Mouse (Mus musculus) ES-E14 (cell line): ENCODE data around the gene Slc25a22. TPM values are rescaled to one million over a fixed set of nuclear protein-coding genes. Genes with fewer than 3 reads are reported as not detected.

Source experiments
- DNase-seq: peaks from one replicate; pipeline ENCODE4 v3.0.0-alpha.2; 2013; ENCODE audit warnings: low read depth, low spot score
- H3K27ac ChIP-seq: 2 replicates; pipeline ENCODE4 v1.5.1; 2012; ENCODE audit warnings: low read depth, mild to moderate bottlenecking, low read length, moderate library complexity, mixed read lengths; ENCODE audit not compliant: poor library complexity, insufficient read depth, severe bottlenecking
- H3K36me3 ChIP-seq: 2 replicates; pipeline ENCODE4 v1.6.1; 2012; ENCODE audit warnings: mild to moderate bottlenecking, low read length, moderate library complexity, mixed read lengths; ENCODE audit not compliant: control insufficient read depth, poor library complexity, insufficient read depth, severe bottlenecking
- H3K4me1 ChIP-seq, 2 experiments: fragments of 150-350 bp in 1 of 2; sonication (generic) in 1 of 2; 2 replicates each; pipeline ENCODE4 v1.6.1; 2012; ENCODE audit warnings: low read length in 2 of 2, mild to moderate bottlenecking in 1 of 2, mixed read lengths in 1 of 2; ENCODE audit not compliant: control insufficient read depth in 2 of 2, insufficient read depth in 2 of 2, poor library complexity in 1 of 2
- H3K4me3 ChIP-seq, 2 experiments: fragments of 150-350 bp in 1 of 2; sonication (generic) in 1 of 2; 2 replicates each; pipeline ENCODE4 v1.5.1; 2012; ENCODE audit warnings: low read length in 2 of 2, low read depth in 1 of 2, mild to moderate bottlenecking in 1 of 2, mixed read lengths in 1 of 2; ENCODE audit not compliant: insufficient read depth in 1 of 2, poor library complexity in 1 of 2, severe bottlenecking in 1 of 2
- H3K9ac ChIP-seq: 2 replicates; pipeline ENCODE4 v1.6.1; 2012; ENCODE audit warnings: low read depth, mild to moderate bottlenecking, low read length, mixed read lengths; ENCODE audit not compliant: poor library complexity, insufficient read depth, severe bottlenecking
- H3K9me3 ChIP-seq: fragments of 150-350 bp; sonication (generic); 2 replicates; pipeline ENCODE4 v1.6.1; 2012; ENCODE audit warnings: low read depth, mild to moderate bottlenecking, low read length; ENCODE audit not compliant: control insufficient read depth, insufficient read depth
- CHD2 ChIP-seq: IDR thresholded peaks from 2 replicates; pipeline ENCODE4 v1.6.1; 2014; ENCODE audit warnings: mild to moderate bottlenecking, low read depth, low read length, inconsistent platforms
- HCFC1 ChIP-seq: IDR thresholded peaks from 2 replicates; pipeline ENCODE4 v1.6.1; 2012; ENCODE audit warnings: low read length, inconsistent platforms, borderline replicate concordance; ENCODE audit not compliant: insufficient read depth
- MAFK ChIP-seq: IDR thresholded peaks from 2 replicates; pipeline ENCODE4 v1.6.1; 2014; ENCODE audit warnings: mild to moderate bottlenecking, low read depth, low read length, inconsistent platforms; ENCODE audit not compliant: insufficient read depth
- ZC3H11A ChIP-seq: IDR thresholded peaks from 2 replicates; pipeline ENCODE4 v1.6.1; 2012; ENCODE audit warnings: low read depth, mild to moderate bottlenecking, inconsistent platforms, low read length, borderline replicate concordance
- ZNF384 ChIP-seq: IDR thresholded peaks from 2 replicates; pipeline ENCODE4 v1.6.1; 2012; ENCODE audit warnings: low read depth, low read length, inconsistent platforms
- in situ Hi-C, 2 experiments: fragments of 600-800 bp; cut with MboI; formaldehyde crosslinking; loops; one replicate each; pipeline ENCODE4 v1.15.1; 2025; ENCODE audit warnings: low sequenced_read_pairs in 2 of 2, inconsistent platforms in 1 of 2; ENCODE audit not compliant: unreplicated experiment in 2 of 2
- total RNA-seq: library from RNA; depleted of rRNA; stranded (reverse); fragments of 300-350 nt; gene quantifications from 2 replicates; pipeline ENCODE4 v1.2.3, GENCODE M21; 2012

The Slc25a22 gene
- total RNA-seq, 1 experiment = 16.2 TPM

- Histone ChIP-seq H3K27ac (peak within 1 kb of the TSS; percentile 34; the same call in 1 of the 2 replicates), H3K36me3 (peaks cover 11% of the 10 kb centered on the region)
Observed at GRCm38 (mm10) chr7:141391625-141392551, 45.8 kb downstream of the Slc25a22 start, which contains the start of gene Taldo1. Taldo1 (plus strand) TSS chr7:141392199.

GRCm38 (mm10) chr7:141390326-141391259 lies 47.1 kb downstream of the Slc25a22 start:
- in situ Hi-C loops = no loop called here
- Histone ChIP-seq H3K4me1 (peaks cover 0 to 2% of the 10 kb centered on the region in 2 experiments; a peak in 1 of 4 replicates), H3K4me3 (no peak overlapping the region), H3K9me3 (no peaks in the 10 kb centered on the region), H3K27ac (no peak overlapping the region), H3K9ac (no peak overlapping the region), H3K36me3 (peaks cover 3% of the 10 kb centered on the region)
- no peak for DNase-seq
- TF ChIP-seq ZC3H11A = no peak
- 0 out of 2 replicates have a peak, but pooled peaks have one; percentile 30 for TF ChIP-seq ZNF384

More at GRCm38 (mm10) chr7:141391625-141392551, 45.8 kb downstream of the Slc25a22 start, which contains the start of gene Taldo1:
- in situ Hi-C loops = no loop called here
- peak; percentile 99 for DNase-seq
- Histone ChIP-seq H3K9ac (peak within 1 kb of the TSS; percentile 77), H3K4me3 (peak within 1 kb of the TSS; percentile 81 to 100), H3K9me3 (no peaks in the 10 kb centered on the region), H3K4me1 (peaks cover 0 to 2% of the 10 kb centered on the region in 2 experiments; a peak in 1 of 4 replicates)
- TF ChIP-seq HCFC1 (no peak), ZC3H11A (no peak), ZNF384 (no peak), CHD2 (no peak), MAFK (no peak)

GRCm38 (mm10) chr7:141388487-141389109 lies 49.1 kb downstream of the Slc25a22 start:
- no peak overlapping the region for H3K27ac ChIP-seq
- no peak for TF ChIP-seq ZNF384
- TF ChIP-seq CHD2 = no peak
- no peak for TF ChIP-seq ZC3H11A
- no peak for TF ChIP-seq HCFC1
- no peak for TF ChIP-seq MAFK
- no peak overlapping the region for H3K4me3 ChIP-seq
- no peak for DNase-seq
- no peaks in the 10 kb centered on the region for H3K9me3 ChIP-seq
- peaks cover 0 to 2% of the 10 kb centered on the region in 2 experiments; a peak in 2 of 4 replicates for H3K4me1 ChIP-seq
- no peak overlapping the region for H3K9ac ChIP-seq
- in situ Hi-C loops = no loop called here
- no peaks in the 10 kb centered on the region for H3K36me3 ChIP-seq

- in situ Hi-C loops = no loop called here
- no peak for TF ChIP-seq HCFC1
- no peak for TF ChIP-seq MAFK
- no peak for TF ChIP-seq CHD2
- no peak for TF ChIP-seq ZNF384
- no peak for TF ChIP-seq ZC3H11A
Observed at GRCm38 (mm10) chr7:141387807-141388486, 49.7 kb downstream of the Slc25a22 start.

More at GRCm38 (mm10) chr7:141387807-141388486, 49.7 kb downstream of the Slc25a22 start:
- DNase-seq = no peak
- H3K4me3 ChIP-seq = no peak overlapping the region
- H3K27ac ChIP-seq = no peak overlapping the region
- no peaks in the 10 kb centered on the region for H3K36me3 ChIP-seq
- H3K4me1 ChIP-seq = peaks cover 0 to 2% of the 10 kb centered on the region in 2 experiments; a peak in 1 of 4 replicates
- no peaks in the 10 kb centered on the region for H3K9me3 ChIP-seq
- no peak overlapping the region for H3K9ac ChIP-seq
